Mouse (Mus musculus): ENCODE measurements at regions not wholly inside any gene's neighbourhood (a gene's known extent, or its start where the extent isn't known, plus 50 kb on each side); places are given as distances from the start of the nearest gene placed in this dataset.

DNA sequence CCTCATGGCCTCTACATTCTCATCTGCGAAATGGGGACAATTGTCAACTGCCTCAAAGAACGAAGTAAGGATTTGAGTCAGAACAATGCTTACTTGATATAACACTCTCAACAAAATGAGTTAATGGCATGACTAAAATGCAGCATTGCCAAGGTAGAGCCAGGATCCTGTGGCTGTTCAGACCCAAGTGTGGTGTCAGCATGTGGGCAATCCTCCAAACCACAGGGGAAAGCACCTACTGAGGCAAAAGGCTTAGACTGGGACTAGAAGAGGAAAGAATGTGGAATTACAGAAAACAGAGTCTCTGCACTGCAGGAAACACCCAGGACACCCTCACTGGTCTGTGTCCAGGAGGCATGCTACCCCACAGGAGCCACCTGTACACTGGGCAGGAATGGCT lies 147.8 kb upstream of the Cdh5 start:
- no peak for TF ChIP-seq CTCF (IDR thresholded peaks at IDR 0.05; ENCODE audit: low read depth)
- Histone ChIP-seq H3K4me3 (ENCODE audit: low read depth, low read length) (no peak overlapping the region), H3K27ac (ENCODE audit: low read depth, low read length) (no peak overlapping the region), H3K4me1 (replicated peaks; ENCODE audit: control insufficient read depth, insufficient read depth, low read length) (no peaks in the 10 kb centered on the region), H3K27me3 (replicated peaks; ENCODE audit: control insufficient read depth, insufficient read depth, low read length) (no peaks in the 10 kb centered on the region), H3K9me3 (ENCODE audit: control insufficient read depth) (no peaks in the 10 kb centered on the region), H3K36me3 (ENCODE audit: control insufficient read depth, insufficient read depth) (no peaks in the 10 kb centered on the region), H3K4me2 (replicated peaks; ENCODE audit: low read depth) (no peak overlapping the region), H3K9ac (ENCODE audit: low read depth, low read length) (no peak overlapping the region)
- ATAC-seq = no peak
- WGBS = 98% methylated on average over 2 of the region's 2 CpGs

DNA sequence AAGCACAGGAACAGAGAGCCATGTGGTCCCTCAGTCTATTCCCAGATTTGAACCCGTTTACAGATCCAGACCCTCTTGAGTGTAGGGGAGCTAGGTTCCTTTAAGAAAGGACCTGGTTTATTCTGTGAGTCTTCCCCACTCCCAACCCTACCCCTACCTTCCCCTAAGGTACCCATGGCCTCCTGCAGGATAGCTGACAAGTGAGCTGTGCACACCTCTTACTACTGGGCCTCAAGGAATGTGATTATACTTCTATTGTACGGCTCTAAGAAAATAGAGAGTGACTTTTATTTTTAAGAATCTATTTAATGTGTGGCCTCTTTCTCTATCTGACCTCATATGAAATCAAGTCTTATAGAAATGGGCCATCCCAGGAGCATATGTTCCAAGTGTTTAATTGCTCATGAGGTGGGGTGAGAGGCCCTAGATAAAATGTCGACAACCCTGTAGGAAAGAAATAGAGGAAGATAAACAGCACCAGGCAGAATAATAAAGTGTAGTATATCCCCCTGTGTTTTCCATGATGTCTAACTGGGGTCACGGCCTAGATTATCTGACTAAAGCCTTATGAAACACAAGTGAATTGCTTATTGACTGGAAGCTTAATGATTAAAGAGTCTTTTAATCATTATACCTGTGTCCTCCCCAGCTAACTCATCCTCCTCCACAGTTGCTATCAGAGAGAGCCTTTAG lies 145.7 kb upstream of the Cdh5 start:
- no peak for TF ChIP-seq CTCF (IDR thresholded peaks at IDR 0.05; ENCODE audit: low read depth)
- no peak overlapping the region for H3K4me3 ChIP-seq (ENCODE audit: low read depth, low read length)
- no peak for ATAC-seq
- no peak overlapping the region for H3K9ac ChIP-seq (ENCODE audit: low read depth, low read length)
- no peak overlapping the region for H3K4me2 ChIP-seq (replicated peaks; ENCODE audit: low read depth)
- H3K27me3 ChIP-seq (replicated peaks; ENCODE audit: control insufficient read depth, insufficient read depth, low read length) = no peaks in the 10 kb centered on the region
- H3K36me3 ChIP-seq (ENCODE audit: control insufficient read depth, insufficient read depth) = no peaks in the 10 kb centered on the region
- H3K4me1 ChIP-seq (replicated peaks; ENCODE audit: control insufficient read depth, insufficient read depth, low read length) = no peaks in the 10 kb centered on the region
- 49% methylated on average over 4 of the region's 4 CpGs for WGBS
- no peaks in the 10 kb centered on the region for H3K9me3 ChIP-seq (ENCODE audit: control insufficient read depth)
- no peak overlapping the region for H3K27ac ChIP-seq (ENCODE audit: low read depth, low read length)

DNA sequence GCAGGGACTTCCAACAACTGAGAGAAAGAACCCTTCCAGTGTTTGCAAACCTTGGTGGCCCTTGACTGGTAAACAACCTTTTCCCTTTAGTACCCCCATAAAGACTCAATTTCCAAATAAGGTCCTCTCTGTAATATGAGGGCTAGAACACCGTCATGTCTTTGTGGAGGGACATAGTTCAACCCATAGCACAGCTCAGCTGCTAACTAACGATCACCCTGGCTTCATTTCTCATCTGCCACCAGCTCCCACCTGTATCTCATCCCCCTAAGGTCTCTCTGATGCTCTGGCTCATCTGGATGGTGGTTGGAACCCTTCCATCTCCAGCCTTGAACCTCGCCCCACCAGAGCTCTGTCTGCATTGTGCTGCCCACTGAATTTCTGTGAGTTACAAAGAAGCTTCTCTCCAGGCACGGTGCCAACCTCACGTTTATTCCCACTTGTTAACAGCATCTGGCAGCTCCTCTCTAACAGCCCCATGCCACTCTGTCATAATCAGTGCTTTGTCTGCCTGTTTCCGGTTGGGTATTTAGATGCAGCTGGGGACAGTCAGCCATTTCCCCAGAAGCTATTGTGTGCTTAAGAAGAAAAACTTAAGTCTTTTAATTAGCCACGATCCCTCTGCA lies 137.0 kb upstream of the Cdh5 start:
- 50% methylated on average over 7 of the region's 7 CpGs for WGBS
- no peak for ATAC-seq

DNA sequence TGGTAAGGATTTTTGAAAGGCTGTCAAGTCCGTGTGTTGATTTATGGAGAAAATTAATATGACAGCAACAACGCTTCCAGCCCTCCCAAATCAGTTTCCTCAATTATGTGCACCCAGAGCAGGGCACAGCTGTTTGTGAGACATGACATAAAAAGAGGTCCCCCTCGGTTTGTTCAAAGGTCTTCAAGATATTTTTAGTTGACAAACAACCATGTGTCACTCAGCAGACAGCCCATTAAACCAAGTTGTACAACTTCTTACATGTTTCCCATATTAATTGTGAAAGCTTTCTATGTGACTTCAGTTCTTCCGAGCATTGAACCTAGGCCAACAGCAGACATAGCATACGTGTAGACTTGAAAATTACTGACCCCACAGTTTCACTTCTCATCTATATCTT lies 131.5 kb upstream of the Cdh5 start:
- Histone ChIP-seq H3K27me3 (replicated peaks; ENCODE audit: control insufficient read depth, insufficient read depth, low read length) (no peaks in the 10 kb centered on the region), H3K4me1 (replicated peaks; ENCODE audit: control insufficient read depth, insufficient read depth, low read length) (no peaks in the 10 kb centered on the region), H3K9me3 (ENCODE audit: control insufficient read depth) (no peaks in the 10 kb centered on the region), H3K36me3 (ENCODE audit: control insufficient read depth, insufficient read depth) (no peaks in the 10 kb centered on the region), H3K27ac (ENCODE audit: low read depth, low read length) (no peak overlapping the region), H3K4me3 (ENCODE audit: low read depth, low read length) (no peak overlapping the region), H3K9ac (ENCODE audit: low read depth, low read length) (no peak overlapping the region), H3K4me2 (replicated peaks; ENCODE audit: low read depth) (no peak overlapping the region)
- ATAC-seq = no peak
- no peak for TF ChIP-seq CTCF (IDR thresholded peaks at IDR 0.05; ENCODE audit: low read depth)
- 85% methylated on average over 5 of the region's 5 CpGs for WGBS

More for the DNA sequence above, 137.0 kb upstream of the Cdh5 start:
- TF ChIP-seq CTCF (IDR thresholded peaks at IDR 0.05; ENCODE audit: low read depth) = no peak
- H3K9me3 ChIP-seq (ENCODE audit: control insufficient read depth) = no peaks in the 10 kb centered on the region
- H3K36me3 ChIP-seq (ENCODE audit: control insufficient read depth, insufficient read depth) = no peaks in the 10 kb centered on the region
- no peak overlapping the region for H3K4me3 ChIP-seq (ENCODE audit: low read depth, low read length)
- H3K4me1 ChIP-seq (replicated peaks; ENCODE audit: control insufficient read depth, insufficient read depth, low read length) = no peaks in the 10 kb centered on the region
- no peak overlapping the region for H3K4me2 ChIP-seq (replicated peaks; ENCODE audit: low read depth)
- no peak overlapping the region for H3K27ac ChIP-seq (ENCODE audit: low read depth, low read length)
- H3K9ac ChIP-seq (ENCODE audit: low read depth, low read length) = no peak overlapping the region
- no peaks in the 10 kb centered on the region for H3K27me3 ChIP-seq (replicated peaks; ENCODE audit: control insufficient read depth, insufficient read depth, low read length)

DNA sequence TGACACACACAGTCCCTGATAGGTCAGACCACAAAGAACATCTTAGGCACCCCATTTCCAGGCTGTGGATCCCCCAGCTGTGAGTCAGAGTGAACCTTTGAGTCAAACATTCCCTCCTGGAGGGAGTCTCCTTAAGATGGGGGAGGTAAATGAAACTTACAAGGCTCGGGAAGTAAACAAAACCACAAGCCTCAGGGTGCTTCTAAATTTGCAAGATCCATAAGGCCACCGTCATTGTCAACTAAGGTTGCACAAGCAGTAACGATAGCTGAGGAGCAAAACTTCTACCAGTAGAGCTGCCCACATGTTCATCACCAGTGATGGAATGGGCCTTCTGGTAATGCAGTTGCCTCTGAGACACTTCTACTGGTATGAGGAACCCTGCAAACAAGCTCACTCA lies 130.9 kb upstream of the Cdh5 start:
- H3K27ac ChIP-seq (ENCODE audit: low read depth, low read length) = no peak overlapping the region
- no peak for TF ChIP-seq CTCF (IDR thresholded peaks at IDR 0.05; ENCODE audit: low read depth)
- no peaks in the 10 kb centered on the region for H3K9me3 ChIP-seq (ENCODE audit: control insufficient read depth)
- no peak overlapping the region for H3K4me2 ChIP-seq (replicated peaks; ENCODE audit: low read depth)
- H3K36me3 ChIP-seq (ENCODE audit: control insufficient read depth, insufficient read depth) = no peaks in the 10 kb centered on the region
- H3K4me1 ChIP-seq (replicated peaks; ENCODE audit: control insufficient read depth, insufficient read depth, low read length) = no peaks in the 10 kb centered on the region
- WGBS = 81% methylated on average over 3 of the region's 3 CpGs
- H3K9ac ChIP-seq (ENCODE audit: low read depth, low read length) = no peak overlapping the region
- no peak for ATAC-seq
- H3K27me3 ChIP-seq (replicated peaks; ENCODE audit: control insufficient read depth, insufficient read depth, low read length) = no peaks in the 10 kb centered on the region
- no peak overlapping the region for H3K4me3 ChIP-seq (ENCODE audit: low read depth, low read length)

DNA sequence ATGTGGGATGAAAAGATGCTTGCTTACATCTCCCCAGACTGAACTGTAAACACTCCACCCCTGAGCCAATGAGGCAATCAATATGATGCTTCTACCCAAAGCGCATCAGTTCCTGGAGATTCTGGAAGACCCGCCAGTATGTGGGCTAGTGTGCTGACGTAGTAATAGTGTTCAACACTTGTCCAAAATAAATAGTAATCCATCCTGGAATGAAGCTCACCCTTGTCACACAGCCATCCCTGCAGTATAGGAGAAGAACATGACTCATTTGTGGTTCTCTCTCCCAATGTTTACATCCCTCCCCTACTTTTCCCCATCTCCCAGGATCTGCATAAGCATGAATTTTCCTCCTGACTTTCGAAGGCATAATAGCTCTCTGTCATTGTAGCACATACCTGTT lies 130.5 kb upstream of the Cdh5 start:
- no peak for TF ChIP-seq CTCF (IDR thresholded peaks at IDR 0.05; ENCODE audit: low read depth)
- Histone ChIP-seq H3K4me2 (replicated peaks; ENCODE audit: low read depth) (no peak overlapping the region), H3K36me3 (ENCODE audit: control insufficient read depth, insufficient read depth) (no peaks in the 10 kb centered on the region), H3K4me1 (replicated peaks; ENCODE audit: control insufficient read depth, insufficient read depth, low read length) (no peaks in the 10 kb centered on the region), H3K9ac (ENCODE audit: low read depth, low read length) (no peak overlapping the region), H3K9me3 (ENCODE audit: control insufficient read depth) (no peaks in the 10 kb centered on the region), H3K27ac (ENCODE audit: low read depth, low read length) (no peak overlapping the region), H3K27me3 (replicated peaks; ENCODE audit: control insufficient read depth, insufficient read depth, low read length) (no peaks in the 10 kb centered on the region), H3K4me3 (ENCODE audit: low read depth, low read length) (no peak overlapping the region)
- no peak for ATAC-seq
- WGBS = 68% methylated on average over 4 of the region's 4 CpGs

Measured in intestine, postnatal 0 days (tissue).